Mouse (Mus musculus) erythroid progenitor cell, adult 5-6 weeks (primary cell): Measurements from ENCODE around the gene Atp5l. TPM values are rescaled to one million over a fixed set of nuclear protein-coding genes. Genes with fewer than 3 reads are reported as not detected.
A peak's percentile ranks its signal among the peaks of the same experiment; 100 is the strongest.

Experiments used
- ATAC-seq: replicated peaks from 2 replicates; pipeline ENCODE4 v1.8.0; 2016; ENCODE audit warnings: moderate number of reproducible peaks, mild to moderate bottlenecking, moderate TSS enrichment, inconsistent platforms; ENCODE audit not compliant: poor library complexity, low FRiP score, severe bottlenecking
- total RNA-seq, 2 experiments: library from RNA; stranded (forward) in 1 of 2; stranded (reverse) in 1 of 2; fragments of 150-400 nt in 1 of 2; fragments of 186-747, 209-891 nt in 1 of 2; gene quantifications; 2 replicates each; pipeline versions ENCODE4 v1.2.3 to v1.2.4; 2015 to 2017; ENCODE audit warnings: low replicate concordance in 2 of 2

Gene Atp5l
- total RNA-seq, 2 experiments from 2014 or later, result 17.0 to 252 TPM

- ATAC-seq, result no peak
Observed at GRCm38 (mm10) chr9:44900402-44900801, 20.1 kb downstream of the Atp5l start.

GRCm38 (mm10) chr9:44899716-44900115, 20.8 kb downstream of the Atp5l start:
- no peak for ATAC-seq

GRCm38 (mm10) chr9:44897024-44897423, 23.5 kb downstream of the Atp5l start:
- ATAC-seq, result no peak

GRCm38 (mm10) chr9:44892664-44893063, 27.9 kb downstream of the Atp5l start:
- no peak for ATAC-seq

GRCm38 (mm10) chr9:44891210-44891609, 29.3 kb downstream of the Atp5l start:
- ATAC-seq, result no peak

- no peak for ATAC-seq
Observed at GRCm38 (mm10) chr9:44890122-44890521, 30.4 kb downstream of the Atp5l start.

- no peak for ATAC-seq
Observed at GRCm38 (mm10) chr9:44888114-44888624, 32.4 kb downstream of the Atp5l start.

GRCm38 (mm10) chr9:44882981-44883569, 37.5 kb downstream of the Atp5l start:
- ATAC-seq, result no peak

- 0 out of 2 replicates have a peak, but pooled peaks have one; percentile 21 for ATAC-seq
Observed at GRCm38 (mm10) chr9:44882436-44882980, 38.0 kb downstream of the Atp5l start.

GRCm38 (mm10) chr9:44881941-44882435, 38.6 kb downstream of the Atp5l start:
- peak; percentile 79 for ATAC-seq

GRCm38 (mm10) chr9:44881221-44881871, 39.2 kb downstream of the Atp5l start, which contains the start of gene Kmt2a:
Gene Kmt2a, minus strand, starts transcription at chr9:44881296.
- ATAC-seq, result peak; percentile 74

- 0 out of 2 replicates have a peak, but pooled peaks have one; percentile 11 for ATAC-seq
Observed at GRCm38 (mm10) chr9:44880309-44881081, 40.0 kb downstream of the Atp5l start.

- no peak for ATAC-seq
Observed at GRCm38 (mm10) chr9:44879694-44880271, 40.8 kb downstream of the Atp5l start.

GRCm38 (mm10) chr9:44878776-44879500, 41.6 kb downstream of the Atp5l start:
- no peak for ATAC-seq

- ATAC-seq, result no peak
Observed at GRCm38 (mm10) chr9:44877686-44878085, 42.9 kb downstream of the Atp5l start.

GRCm38 (mm10) chr9:44875476-44875875, 45.1 kb downstream of the Atp5l start:
- ATAC-seq, result no peak

GRCm38 (mm10) chr9:44874198-44874597, 46.3 kb downstream of the Atp5l start:
- ATAC-seq, result no peak

- no peak for ATAC-seq
Observed at GRCm38 (mm10) chr9:44873665-44874064, 46.9 kb downstream of the Atp5l start.
